In the genomic region with DNA sequence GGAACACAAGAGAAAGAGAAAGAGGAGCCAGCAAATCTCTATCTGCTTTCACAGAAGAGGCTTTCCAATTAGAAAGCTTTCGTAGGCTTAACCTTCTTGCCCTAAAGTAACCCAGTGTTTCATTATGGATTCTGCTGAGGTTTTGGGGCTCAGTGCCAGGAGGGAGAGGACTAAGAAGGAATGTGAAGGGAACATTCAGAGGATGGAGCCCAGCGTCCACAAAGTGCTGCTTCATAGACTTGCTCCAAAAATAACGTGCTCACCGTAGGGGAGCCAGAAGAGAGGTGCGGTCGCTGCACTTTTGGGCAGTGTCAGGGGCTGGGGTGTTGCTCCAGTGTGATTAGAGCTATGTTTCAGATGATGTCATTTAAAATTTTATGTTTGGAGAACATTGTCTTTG, we compare ENCODE assay signal across 9 mouse cellular contexts. TPM values are rescaled to one million over a fixed set of nuclear protein-coding genes. Genes with fewer than 3 reads are reported as not detected.
DNase-seq lines count a peak whose midpoint lies in the region; ATAC-seq and TF ChIP-seq lines count a peak whose summit lies in the region.
"Had no signal": no experiment of that assay in that cellular context is flagged by ENCODE, and none has a peak within 500 bp of the region (broad histone marks: within the 10 kb centered on the region; RNA-seq: fewer than 3 reads in every experiment).

No protein-coding gene starts in this region.

- TF ChIP-seq CTCF in heart, adult 2 months (IDR thresholded peaks at IDR 0.05), result no peak

- H3K36me3 ChIP-seq in heart, adult 2 months (ENCODE audit: control insufficient read depth, insufficient read depth, low read length), result peaks cover 13% of the 10 kb centered on the region
- no peaks in the 10 kb centered on the region for H3K36me3 ChIP-seq in heart, embryonic 11.5 days (ENCODE audit: control insufficient read depth, insufficient read depth, low read length)
- no peaks in the 10 kb centered on the region for H3K36me3 ChIP-seq in midbrain, embryonic 16.5 days (ENCODE audit: control insufficient read depth, insufficient read depth, low read length)
- H3K36me3 ChIP-seq: forebrain, embryonic 15.5 days had no signal

- H3K9ac ChIP-seq in heart, adult 2 months (ENCODE audit: low read depth, low read length), result no peak overlapping the region
- H3K9ac ChIP-seq in heart, embryonic 11.5 days (ENCODE audit: low read depth, low read length), result no peak overlapping the region
- H3K9ac ChIP-seq in midbrain, embryonic 16.5 days (ENCODE audit: low read depth, low read length), result no peak overlapping the region
- H3K9ac ChIP-seq: forebrain, embryonic 15.5 days had no signal

- H3K4me3 ChIP-seq in heart, adult 2 months, result no peak overlapping the region
- H3K4me3 ChIP-seq in heart, embryonic 11.5 days (ENCODE audit: low read depth, low read length), result no peak overlapping the region
- no peak overlapping the region for H3K4me3 ChIP-seq in midbrain, embryonic 16.5 days (ENCODE audit: low read depth, low read length)
- H3K4me3 ChIP-seq: forebrain, embryonic 15.5 days had no signal

- WGBS in heart, adult 2 months, result 34% methylated on average over 6 of the region's 6 CpGs
- WGBS in heart, embryonic 11.5 days (ENCODE audit: insufficient replicate concordance), result 56% methylated on average over 6 of the region's 6 CpGs
- WGBS in midbrain, embryonic 16.5 days, result 69% methylated on average over 6 of the region's 6 CpGs

- peaks cover 24% of the 10 kb centered on the region for H3K4me1 ChIP-seq in heart, adult 2 months (ENCODE audit: control insufficient read depth, insufficient read depth, low read length)
- peaks cover 34% of the 10 kb centered on the region for H3K4me1 ChIP-seq in heart, embryonic 11.5 days (ENCODE audit: control insufficient read depth, insufficient read depth, low read length)
- peaks cover 8% of the 10 kb centered on the region for H3K4me1 ChIP-seq in midbrain, embryonic 16.5 days (ENCODE audit: control insufficient read depth, insufficient read depth, low read length)

- no peak for TF ChIP-seq POLR2A in heart, adult 2 months (IDR thresholded peaks at IDR 0.05; ENCODE audit: insufficient read depth, low read depth, low read length)

- TF ChIP-seq EP300 in heart, adult 2 months (IDR thresholded peaks at IDR 0.05; ENCODE audit: insufficient read depth, low read depth, low read length), result no peak

- intact Hi-C loops in heart, adult 2 months (cut with DNase I), result no loop called here

- peak overlapping the region; percentile 36; the same call in 1 of the 2 replicates for H3K27ac ChIP-seq in heart, adult 2 months
- no peak overlapping the region for H3K27ac ChIP-seq in heart, embryonic 11.5 days (ENCODE audit: low read depth, low read length)
- H3K27ac ChIP-seq in midbrain, embryonic 16.5 days (ENCODE audit: low read length), result no peak overlapping the region
- H3K27ac ChIP-seq: forebrain, embryonic 15.5 days had no signal

- H3K27me3 ChIP-seq in heart, adult 2 months (ENCODE audit: control insufficient read depth, insufficient read depth, low read length), result no peaks in the 10 kb centered on the region
- H3K27me3 ChIP-seq in heart, embryonic 11.5 days (ENCODE audit: control insufficient read depth, insufficient read depth, low read length), result no peaks in the 10 kb centered on the region
- no peaks in the 10 kb centered on the region for H3K27me3 ChIP-seq in midbrain, embryonic 16.5 days (ENCODE audit: control insufficient read depth, insufficient read depth, low read depth, low read length)
- H3K27me3 ChIP-seq: forebrain, embryonic 15.5 days had no signal

- H3K79me2 ChIP-seq in heart, adult 2 months (replicated peaks; ENCODE audit: control insufficient read depth, insufficient read depth, low read length), result peaks cover 6% of the 10 kb centered on the region

- no peak for ATAC-seq in heart, embryonic 11.5 days (replicated peaks; ENCODE audit: insufficient number of reproducible peaks, low FRiP score, low TSS enrichment)
- ATAC-seq in midbrain, embryonic 16.5 days, result no peak
- ATAC-seq: forebrain, embryonic 15.5 days had no signal

- peak; percentile 49 to 62 for DNase-seq in heart, adult 2 months
- DNase-seq in urinary bladder, postnatal 25 days (ENCODE audit: low spot score), result peak; percentile 29
- DNase-seq in urinary bladder, adult 18-20 months (ENCODE audit: low spot score in 2 of 2), result no peak
- peak; percentile 60 for DNase-seq in kidney, postnatal 10 days
- no peak for DNase-seq in spleen, adult 18-20 months
- DNase-seq in thymus, postnatal 0 days (ENCODE audit: low spot score), result no peak

- H3K9me3 ChIP-seq in heart, embryonic 11.5 days (replicated peaks; ENCODE audit: control insufficient read depth, low read length), result no peaks in the 10 kb centered on the region
- H3K9me3 ChIP-seq in midbrain, embryonic 16.5 days (replicated peaks; ENCODE audit: control insufficient read depth, low read length, poor library complexity, severe bottlenecking), result no peaks in the 10 kb centered on the region
- H3K9me3 ChIP-seq: forebrain, embryonic 15.5 days had no signal

- no peak overlapping the region for H3K4me2 ChIP-seq in heart, embryonic 11.5 days
- H3K4me2 ChIP-seq in midbrain, embryonic 16.5 days (ENCODE audit: low read length), result no peak overlapping the region
- H3K4me2 ChIP-seq: forebrain, embryonic 15.5 days had no signal

RNA-seq across cellular contexts. Expression of gene Sik3, which starts 19.6 kb away (rescaled TPM):
- 10 to 100 TPM; 62.1 to 81.1 TPM for total RNA-seq in heart, adult 2 months (2021)
- polyA plus RNA-seq in heart, adult 2 months (2012; rRNA removed), result 30.7 and 32.1 TPM in 2 replicates
- polyA plus RNA-seq in heart, embryonic 11.5 days (2014; fragmentation: Nextera tagmentation; extraction: Ambion mirVana), result 10.0 and 10.1 TPM in 2 replicates
- 6.3 and 9.4 TPM in 2 replicates for polyA plus RNA-seq in thymus, postnatal 0 days (2015; fragmentation: Nextera tagmentation; extraction: Ambion mirVana)
- 5.1 and 5.9 TPM in 2 replicates for polyA plus RNA-seq in midbrain, embryonic 16.5 days (2015; fragmentation: Nextera tagmentation; extraction: Ambion mirVana)

RNA-seq across cellular contexts. Expression of gene Pafah1b2, which starts 19.7 kb away (rescaled TPM):
- 10 to 100 TPM; 46.0 to 49.0 TPM for total RNA-seq in heart, adult 2 months (2021)
- polyA plus RNA-seq in heart, adult 2 months (2012; rRNA removed), result 17.1 and 28.8 TPM in 2 replicates
- polyA plus RNA-seq in heart, embryonic 11.5 days (2014; fragmentation: Nextera tagmentation; extraction: Ambion mirVana), result 155 and 163 TPM in 2 replicates
- polyA plus RNA-seq in thymus, postnatal 0 days (2015; fragmentation: Nextera tagmentation; extraction: Ambion mirVana), result 110 TPM in 2 replicates
- polyA plus RNA-seq in midbrain, embryonic 16.5 days (2015; fragmentation: Nextera tagmentation; extraction: Ambion mirVana), result 287 and 294 TPM in 2 replicates

Comparison
In these comparisons a context has a peak if more than half of its experiments do, and no peak if none do; other contexts are left out.
1. DNase-seq: peak in heart, adult 2 months (2 of 2), urinary bladder, postnatal 25 days (single experiment) and kidney, postnatal 10 days (single experiment); none in urinary bladder, adult 18-20 months (0 of 2), spleen, adult 18-20 months (0 of 2) and thymus, postnatal 0 days (single experiment).